Mouse (Mus musculus) lung, postnatal 25 days (tissue): Measurements from ENCODE around the gene Fbn1.

Experiments used
- DNase-seq: peaks from one replicate; pipeline ENCODE4 v3.0.0; 2022; ENCODE audit warnings: low spot score

The Fbn1 gene

GRCm38 (mm10) chr2:125389796-125390195, 118.0 kb downstream of the Fbn1 start:
- no peak for DNase-seq

DNA sequence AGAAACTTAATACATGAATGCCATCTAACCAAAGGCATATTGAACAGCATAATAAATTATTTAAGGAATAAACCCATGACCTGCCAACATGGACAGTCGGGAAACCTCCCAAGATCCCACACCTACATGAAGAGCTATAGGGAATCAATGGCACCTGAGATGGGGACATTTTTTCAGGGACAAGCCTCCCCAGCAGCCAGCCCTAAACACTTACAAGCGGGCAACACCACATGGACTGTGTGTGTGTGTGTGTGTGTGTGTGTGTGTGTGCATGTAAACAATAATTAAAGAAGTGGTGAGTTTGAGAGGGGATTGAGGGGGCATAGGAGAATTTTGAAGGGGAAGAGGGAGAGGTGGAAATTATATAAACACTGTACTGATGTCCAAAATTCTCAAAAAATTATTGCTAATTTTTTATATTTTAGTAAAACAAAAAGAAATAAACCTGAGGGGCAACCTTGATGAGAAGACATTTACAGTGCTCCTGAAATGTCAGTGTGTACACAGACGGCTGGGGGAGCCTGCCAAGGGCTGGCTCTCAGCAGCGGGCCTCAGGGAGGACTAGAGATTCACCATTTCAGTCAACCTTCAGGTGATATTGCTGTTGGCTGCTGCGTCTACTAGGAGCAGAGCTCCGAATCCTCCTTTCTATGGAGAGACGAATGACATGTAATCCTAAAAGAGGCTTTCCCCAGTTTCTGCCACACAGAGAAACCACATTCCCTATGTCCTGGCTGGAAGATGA, 121.4 kb downstream of the Fbn1 start:
- no peak for DNase-seq

GRCm38 (mm10) chr2:125384941-125385340, 122.9 kb downstream of the Fbn1 start:
- no peak for DNase-seq

- DNase-seq = peak; percentile 2
These were observed 123.4 kb downstream of the Fbn1 start for GRCm38 (mm10) chr2:125384415-125384814.

GRCm38 (mm10) chr2:125383273-125383641, 124.5 kb downstream of the Fbn1 start:
- no peak for DNase-seq

DNA sequence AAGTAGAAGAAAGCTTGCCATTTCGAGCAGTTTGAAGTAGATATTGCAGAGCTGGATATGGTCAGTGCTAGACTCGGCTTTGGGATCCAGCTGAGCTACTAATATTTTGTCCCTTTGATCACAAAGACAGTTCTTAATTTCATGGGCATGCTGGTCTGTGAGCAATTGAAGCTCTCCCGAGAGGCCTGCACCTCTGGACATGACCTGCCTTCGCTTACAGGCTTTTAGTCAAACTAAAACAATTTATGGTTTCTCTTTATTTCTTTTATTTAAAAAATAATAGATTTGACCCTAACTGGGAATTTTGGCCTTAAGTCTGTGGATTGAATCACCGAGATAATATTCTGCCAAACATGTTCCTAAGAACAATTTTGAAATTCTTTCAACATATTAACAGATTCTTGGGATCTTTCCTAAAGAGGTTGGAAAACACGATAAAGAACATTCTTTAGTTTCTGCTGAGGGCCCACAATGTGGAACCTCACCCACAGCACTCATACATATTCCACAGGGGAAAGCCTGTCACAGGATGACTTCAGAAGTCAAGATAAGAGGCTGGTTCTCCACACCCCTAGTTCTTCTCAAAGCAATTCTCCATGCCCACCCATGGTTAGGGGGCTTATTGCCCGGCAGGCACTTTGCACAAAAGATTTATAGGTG, 125.0 kb downstream of the Fbn1 start:
- DNase-seq = peak; percentile 7

GRCm38 (mm10) chr2:125380086-125380485, 127.7 kb downstream of the Fbn1 start:
- no peak for DNase-seq

DNA sequence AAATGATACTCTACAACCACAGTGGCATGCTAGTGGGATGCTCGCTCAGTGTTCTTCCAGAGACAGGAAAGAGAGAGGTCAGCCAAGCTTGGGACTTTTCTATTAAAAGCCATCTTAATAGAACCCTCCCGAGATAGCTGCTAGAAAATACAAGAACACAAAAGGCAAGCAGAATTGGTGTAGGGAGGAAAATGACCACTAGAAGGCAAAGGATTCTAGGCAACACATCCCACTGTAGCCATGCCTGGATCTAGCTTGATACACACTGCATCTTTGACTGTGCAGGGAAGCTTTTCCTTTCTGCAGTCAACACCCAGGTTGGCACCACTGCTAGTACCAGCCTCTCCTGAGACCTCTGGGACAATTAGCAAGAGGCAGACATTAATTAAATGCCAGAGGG, 128.6 kb downstream of the Fbn1 start:
- DNase-seq = no peak

- no peak for DNase-seq
These were observed 131.9 kb downstream of the Fbn1 start for GRCm38 (mm10) chr2:125375926-125376325.

GRCm38 (mm10) chr2:125375301-125375700, 132.5 kb downstream of the Fbn1 start:
- no peak for DNase-seq

DNA sequence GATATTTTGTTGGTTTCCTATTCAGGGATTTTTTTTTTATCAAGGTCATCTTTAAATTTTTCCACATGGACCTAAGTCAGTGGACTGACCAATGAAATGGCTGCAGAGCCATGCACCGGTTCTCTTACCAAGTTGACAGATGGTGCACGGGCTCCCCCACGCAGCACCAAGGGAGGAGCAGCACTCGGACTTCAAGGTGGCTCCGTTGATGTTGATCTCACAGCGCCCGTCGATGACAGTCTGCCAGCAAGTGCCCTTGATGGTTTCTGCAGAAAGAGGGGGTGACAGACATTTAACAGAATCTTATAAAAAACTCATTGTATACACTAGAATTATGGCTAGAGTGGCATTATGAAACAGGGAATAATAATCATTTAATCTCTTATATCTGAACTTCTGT, 138.1 kb downstream of the Fbn1 start:
- DNase-seq = no peak

DNA sequence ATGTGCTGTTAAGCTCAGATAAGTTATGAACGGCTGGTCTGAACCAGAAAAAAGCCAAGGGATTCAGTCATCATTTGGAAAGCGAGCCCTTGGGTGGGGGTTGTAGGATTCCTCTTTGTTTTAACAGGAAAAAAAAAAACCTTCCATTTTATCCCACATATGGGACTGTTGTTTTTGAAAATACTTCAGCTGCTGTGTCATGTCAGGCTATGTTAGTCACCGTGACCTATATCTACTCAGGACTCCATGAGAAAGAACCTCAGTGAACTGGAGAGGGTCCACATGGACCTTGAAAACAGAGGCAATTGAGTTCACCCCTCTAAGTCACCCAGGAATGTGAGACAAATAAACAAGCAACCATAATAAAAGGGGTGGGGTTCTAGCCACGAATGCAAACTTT, 139.2 kb downstream of the Fbn1 start:
- DNase-seq = no peak

DNA sequence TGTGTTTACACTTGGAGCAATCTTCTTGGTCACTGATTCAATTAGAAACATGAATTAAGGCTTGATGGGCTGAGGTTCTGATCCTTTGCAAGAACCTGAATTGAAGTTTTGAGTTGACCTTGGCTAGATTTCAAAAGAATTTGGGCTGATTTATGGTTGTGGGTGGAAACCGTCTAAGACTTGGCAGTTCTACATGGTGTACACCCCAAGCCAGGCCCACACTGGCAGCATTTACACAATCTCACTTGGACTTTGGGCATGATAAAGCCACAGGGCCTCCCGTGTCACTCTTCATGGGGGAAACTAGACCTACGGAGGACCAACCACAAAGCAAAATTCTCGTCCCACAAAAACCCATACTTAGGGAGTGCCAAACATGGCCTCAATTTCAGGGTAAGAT, 146.1 kb downstream of the Fbn1 start:
- peak; percentile 10 for DNase-seq

DNA sequence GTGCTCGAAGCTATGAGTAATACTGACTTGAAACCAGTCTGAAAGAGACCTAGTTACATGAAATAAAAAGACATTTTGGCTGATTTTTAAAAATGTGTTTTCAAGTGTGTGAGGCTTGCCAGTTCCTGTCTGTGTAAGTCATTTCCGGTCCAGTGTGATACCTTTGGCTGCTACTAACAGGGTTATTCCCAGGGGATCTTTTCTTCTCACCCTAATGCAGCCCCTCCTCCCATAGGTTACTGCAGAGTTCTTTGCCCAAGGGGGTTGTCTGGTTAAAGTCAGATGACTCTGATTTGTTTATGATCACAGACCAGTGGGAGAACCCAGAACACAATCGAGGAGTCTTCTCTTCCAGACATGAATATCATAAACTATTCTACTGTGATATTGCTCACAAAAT, 151.3 kb downstream of the Fbn1 start:
- no peak for DNase-seq

GRCm38 (mm10) chr2:125356068-125356467, 151.7 kb downstream of the Fbn1 start:
- no peak for DNase-seq

DNA sequence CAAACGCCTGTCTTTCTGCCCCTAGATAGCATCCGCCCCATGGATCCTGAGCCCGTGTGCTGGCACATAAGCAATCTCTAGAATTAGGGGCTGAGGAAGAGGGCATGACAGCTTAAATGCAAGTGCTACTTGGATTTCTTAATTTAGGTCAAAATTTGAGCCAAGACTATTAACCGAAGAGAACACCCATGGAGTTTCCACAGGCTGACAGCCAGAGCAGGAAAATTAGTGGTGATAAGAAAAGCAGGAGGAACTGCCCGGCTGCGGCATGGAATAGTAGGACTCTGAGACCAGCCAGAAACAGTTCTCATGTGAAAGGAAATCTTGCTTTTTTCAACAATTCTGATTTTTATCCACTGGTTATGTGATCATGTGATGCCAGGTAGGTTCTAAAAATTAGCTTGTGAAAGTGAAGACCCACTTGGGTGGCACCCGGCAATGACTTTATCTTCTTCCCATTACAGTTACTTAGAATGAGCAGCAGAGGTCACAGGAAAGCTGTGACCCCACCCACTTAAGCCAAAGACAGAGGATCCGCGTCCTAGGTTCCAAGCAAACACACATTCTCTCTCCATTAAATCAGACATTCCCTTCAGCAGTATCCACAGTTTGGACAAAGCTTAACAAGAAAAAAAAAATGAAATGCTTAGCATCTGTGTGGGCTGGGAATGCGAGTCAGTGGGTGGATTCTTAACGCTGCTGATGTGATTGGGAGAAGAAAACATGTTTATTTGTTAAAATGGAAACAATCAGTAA, 152.4 kb downstream of the Fbn1 start:
- peak; percentile 12 for DNase-seq

DNA sequence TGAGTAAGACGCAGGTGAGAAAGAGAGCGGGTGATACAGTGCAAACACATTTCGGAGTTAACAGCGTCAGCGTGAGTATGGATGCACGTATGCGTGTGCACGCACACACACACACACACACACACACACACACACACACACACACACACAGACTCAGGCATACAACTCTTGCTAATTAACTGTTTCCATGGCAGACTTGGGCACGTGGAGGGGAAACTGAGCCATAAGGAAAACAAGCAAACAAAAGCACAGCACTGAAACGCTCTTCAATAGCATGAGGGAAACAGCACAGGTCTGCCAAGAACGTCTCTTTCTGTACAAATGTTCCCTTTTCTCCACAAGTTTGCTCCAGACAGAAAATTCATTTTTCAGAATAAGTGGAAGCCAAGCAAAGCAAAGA, 153.2 kb downstream of the Fbn1 start:
- DNase-seq = no peak

- DNase-seq = peak; percentile 73
These were observed 158.6 kb downstream of the Fbn1 start for GRCm38 (mm10) chr2:125349144-125349543.

DNA sequence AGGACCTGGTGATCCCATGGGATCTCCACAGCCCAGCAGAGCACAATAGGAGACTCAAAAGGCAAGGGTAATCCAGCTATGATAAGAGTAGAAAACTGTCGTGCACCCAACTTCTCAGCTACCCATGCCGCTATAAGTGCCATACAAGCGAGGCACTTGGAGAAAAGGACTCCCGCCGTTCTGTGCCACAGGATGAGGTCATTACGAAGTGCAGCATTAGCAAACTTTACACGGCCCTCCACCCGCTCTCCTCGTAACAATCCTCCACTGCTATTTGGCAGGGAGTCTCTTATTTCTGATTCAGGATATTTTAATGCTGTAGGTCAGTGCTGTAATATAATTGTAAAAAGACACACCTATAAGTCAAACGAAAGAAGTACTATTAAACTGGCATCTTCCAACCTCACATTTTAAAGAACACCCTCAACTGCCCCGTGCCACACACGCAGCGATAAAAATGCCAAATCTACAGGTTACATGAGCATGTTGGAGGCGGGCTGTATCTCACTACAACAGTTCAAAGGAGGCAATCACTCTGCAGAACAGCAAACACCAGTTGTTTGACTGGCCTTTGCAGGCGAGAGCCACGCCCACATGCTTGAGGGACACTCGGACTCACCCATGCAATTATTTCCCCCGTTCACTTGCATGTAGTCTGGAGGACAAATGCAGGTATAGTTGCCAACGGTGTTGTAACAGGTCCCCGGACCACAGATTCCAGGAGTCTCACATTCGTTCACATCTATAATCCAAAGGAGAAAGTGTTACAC, 165.4 kb downstream of the Fbn1 start:
- no peak for DNase-seq

DNA sequence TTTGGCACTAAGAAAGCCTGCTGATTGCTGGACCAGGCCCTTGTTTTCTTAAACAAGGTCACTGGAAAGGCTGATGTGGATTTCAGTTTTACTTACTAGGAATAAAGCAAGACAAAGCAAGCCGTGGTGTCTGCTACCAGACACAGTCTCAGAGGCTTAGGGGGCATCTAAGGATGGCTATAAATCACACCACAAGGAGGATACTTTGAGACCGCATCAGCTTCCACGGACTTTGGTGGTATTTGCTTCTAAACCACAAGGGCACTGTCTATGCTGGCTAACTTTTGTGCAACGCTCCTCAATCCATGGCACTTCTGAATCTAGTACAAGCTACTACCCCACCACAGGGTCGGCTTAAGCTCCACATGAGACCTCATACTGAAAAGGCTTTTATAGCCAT, 167.4 kb downstream of the Fbn1 start:
- no peak for DNase-seq

GRCm38 (mm10) chr2:125337239-125337638, 170.6 kb downstream of the Fbn1 start:
- DNase-seq = no peak

DNA sequence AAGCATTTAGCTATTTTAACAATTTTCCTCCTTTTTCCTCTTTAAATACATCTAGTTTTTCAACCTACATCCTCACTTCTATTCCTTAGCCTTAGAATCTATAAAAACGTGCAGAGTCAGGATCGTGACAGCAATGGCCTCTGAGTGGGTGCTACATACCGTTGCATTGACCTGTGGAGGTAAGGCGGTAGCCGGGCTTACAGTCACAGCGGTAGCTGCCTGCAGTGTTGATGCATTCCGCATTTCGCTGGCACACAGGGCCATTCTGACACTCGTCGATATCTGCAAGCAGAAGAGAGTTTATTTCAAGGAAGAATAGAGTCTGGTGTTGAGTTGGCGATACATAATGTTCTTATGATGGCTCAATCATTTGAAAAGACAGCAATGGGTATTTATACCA, 172.6 kb downstream of the Fbn1 start:
- DNase-seq = no peak
